In the genomic region with DNA sequence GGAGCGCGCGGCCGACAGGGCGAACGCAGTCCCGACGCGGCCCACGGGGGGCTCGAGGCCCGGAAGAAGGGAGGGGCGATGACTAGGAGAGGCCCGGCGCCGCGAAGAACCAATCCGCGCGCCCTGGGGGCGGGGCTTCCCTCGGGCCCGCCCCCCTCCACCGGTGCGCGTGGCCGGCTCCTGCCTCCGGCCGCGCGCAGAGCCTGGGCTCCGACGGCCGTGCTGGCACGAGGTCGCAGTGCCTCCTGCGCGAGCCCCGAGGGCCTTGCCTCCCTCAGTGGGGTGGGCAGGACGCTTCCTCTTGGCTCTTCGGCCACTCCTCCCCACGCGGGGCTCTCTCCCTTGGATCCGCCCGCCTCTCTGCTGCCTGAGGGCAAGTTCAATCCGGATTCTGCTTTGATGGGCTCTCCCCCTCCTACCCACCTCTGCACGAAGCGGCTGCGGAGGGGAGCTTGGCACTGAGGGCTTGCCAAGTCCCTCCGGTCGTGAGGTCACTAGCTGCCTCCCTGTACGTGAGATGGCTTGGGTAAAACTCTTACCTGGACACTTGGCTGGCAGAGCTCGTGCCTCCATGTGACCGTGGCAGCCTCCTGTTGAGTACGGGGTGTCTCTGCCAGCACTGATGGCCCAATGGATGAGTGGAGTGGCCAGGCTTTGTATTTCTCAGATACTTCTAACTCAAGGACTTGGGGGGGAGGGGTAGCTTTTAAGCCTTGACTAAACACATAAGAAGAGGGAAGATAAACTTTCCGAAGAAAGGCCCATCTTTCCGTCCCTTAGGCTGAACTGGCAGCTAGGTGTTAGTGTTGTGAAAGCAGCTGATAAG, we compare ENCODE assay signal across 7 mouse cellular contexts. TPM values are rescaled to one million over a fixed set of nuclear protein-coding genes. Genes with fewer than 3 reads are reported as not detected.
DNase-seq lines count a peak whose midpoint lies in the region; ATAC-seq and TF ChIP-seq lines count a peak whose summit lies in the region.

Gene Btg3, minus strand, starts transcription at position 448 of the 826 bp plus-strand sequence.

- no peaks in the 10 kb centered on the region for H3K27me3 ChIP-seq in embryonic facial prominence, embryonic 13.5 days
- no peaks in the 10 kb centered on the region for H3K27me3 ChIP-seq in kidney, adult 2 months (replicated peaks; ENCODE audit: control insufficient read depth, insufficient read depth, low read length)
- no peaks in the 10 kb centered on the region for H3K27me3 ChIP-seq in limb, embryonic 12.5 days
- no peaks in the 10 kb centered on the region for H3K27me3 ChIP-seq in midbrain, embryonic 15.5 days (replicated peaks)
- H3K27me3 ChIP-seq in spleen, adult 2 months (ENCODE audit: control insufficient read depth, insufficient read depth, low read length) = no peaks in the 10 kb centered on the region

- no peak for TF ChIP-seq CTCF in kidney, adult 2 months (conservative IDR thresholded peaks at IDR 0.05; ENCODE audit: insufficient read depth, insufficient read length, low read depth, low read length)
- no peak for TF ChIP-seq CTCF in spleen, adult 2 months (IDR thresholded peaks at IDR 0.05; ENCODE audit: extremely low read depth, insufficient read depth, insufficient read length, insufficient replicate concordance)

- H3K36me3 ChIP-seq in embryonic facial prominence, embryonic 13.5 days = peaks cover 11% of the 10 kb centered on the region
- no peaks in the 10 kb centered on the region for H3K36me3 ChIP-seq in kidney, adult 2 months (ENCODE audit: control insufficient read depth, insufficient read depth, low read length)
- peaks cover 10% of the 10 kb centered on the region for H3K36me3 ChIP-seq in limb, embryonic 12.5 days
- H3K36me3 ChIP-seq in midbrain, embryonic 15.5 days (replicated peaks) = no peaks in the 10 kb centered on the region
- peaks cover 2% of the 10 kb centered on the region; the same call in 1 of the 2 replicates for H3K36me3 ChIP-seq in spleen, adult 2 months (ENCODE audit: control insufficient read depth, insufficient read depth, low read length)

- H3K4me2 ChIP-seq in embryonic facial prominence, embryonic 13.5 days = peak within 1 kb of the TSS; percentile 73
- H3K4me2 ChIP-seq in limb, embryonic 12.5 days = peak within 1 kb of the TSS; percentile 55
- peak within 1 kb of the TSS; percentile 60 for H3K4me2 ChIP-seq in midbrain, embryonic 15.5 days

- peak within 1 kb of the TSS; percentile 82 for H3K27ac ChIP-seq in embryonic facial prominence, embryonic 13.5 days
- no peak within 1 kb of the TSS for H3K27ac ChIP-seq in kidney, adult 2 months (ENCODE audit: insufficient read depth, low read depth, low read length)
- peak within 1 kb of the TSS; percentile 84 for H3K27ac ChIP-seq in limb, embryonic 12.5 days
- H3K27ac ChIP-seq in midbrain, embryonic 15.5 days = peak within 1 kb of the TSS; percentile 52
- peak within 1 kb of the TSS; percentile 60 for H3K27ac ChIP-seq in spleen, adult 2 months (ENCODE audit: insufficient read depth, low read length)

- H3K4me1 ChIP-seq in embryonic facial prominence, embryonic 13.5 days = peaks cover 13% of the 10 kb centered on the region
- no peaks in the 10 kb centered on the region; the same call in 1 of the 2 replicates for H3K4me1 ChIP-seq in kidney, adult 2 months (ENCODE audit: control insufficient read depth, insufficient read depth, low read length)
- H3K4me1 ChIP-seq in limb, embryonic 12.5 days (replicated peaks) = peaks cover 11% of the 10 kb centered on the region; the same call in 1 of the 2 replicates
- H3K4me1 ChIP-seq in midbrain, embryonic 15.5 days = peaks cover 7% of the 10 kb centered on the region; the same call in 1 of the 2 replicates
- H3K4me1 ChIP-seq in spleen, adult 2 months (ENCODE audit: control insufficient read depth, insufficient read depth, insufficient read length) = peaks cover 6% of the 10 kb centered on the region

- no peaks in the 10 kb centered on the region for H3K9me3 ChIP-seq in embryonic facial prominence, embryonic 13.5 days
- H3K9me3 ChIP-seq in limb, embryonic 12.5 days = no peaks in the 10 kb centered on the region
- no peaks in the 10 kb centered on the region for H3K9me3 ChIP-seq in midbrain, embryonic 15.5 days

- WGBS in embryonic facial prominence, embryonic 13.5 days = 2% methylated on average over 52 of the region's 57 CpGs
- WGBS in kidney, adult 2 months = 4% methylated on average over 57 of the region's 57 CpGs
- WGBS in limb, embryonic 12.5 days = 5% methylated on average over 38 of the region's 57 CpGs
- 2% methylated on average over 57 of the region's 57 CpGs for WGBS in midbrain, embryonic 15.5 days
- WGBS in spleen, adult 2 months = 8% methylated on average over 47 of the region's 57 CpGs

- ATAC-seq in embryonic facial prominence, embryonic 13.5 days (ENCODE audit: insufficient number of reproducible peaks, insufficient read depth, low FRiP score, low TSS enrichment, low read depth) = peak; percentile 94
- ATAC-seq in limb, embryonic 12.5 days (ENCODE audit: insufficient number of reproducible peaks, insufficient read depth, low FRiP score, low TSS enrichment, low read depth) = peak; percentile 96
- peak; percentile 97 for ATAC-seq in midbrain, embryonic 15.5 days (replicated peaks)

- peak; percentile 15 for TF ChIP-seq POLR2A in kidney, adult 2 months (IDR thresholded peaks at IDR 0.05; ENCODE audit: low read depth, low read length)
- 0 out of 2 replicates have a peak, but pooled peaks have one; percentile 1 for TF ChIP-seq POLR2A in spleen, adult 2 months (IDR thresholded peaks at IDR 0.05; ENCODE audit: low read depth, low read length)

- peak; percentile 92 to 95 for DNase-seq in adrenal gland, postnatal 36 days
- peak; percentile 84 to 93 for DNase-seq in heart, adult 18-20 months
- DNase-seq in kidney, adult 2 months = peak; percentile 92
- peak; percentile 80 to 83 for DNase-seq in spleen, adult 2 months (ENCODE audit: low read depth in 1 of 2, low spot score in 2 of 2)

- peak within 1 kb of the TSS; percentile 97 for H3K9ac ChIP-seq in embryonic facial prominence, embryonic 13.5 days
- H3K9ac ChIP-seq in limb, embryonic 12.5 days (replicated peaks) = peak within 1 kb of the TSS; percentile 97
- peak within 1 kb of the TSS; percentile 66 for H3K9ac ChIP-seq in midbrain, embryonic 15.5 days

- H3K4me3 ChIP-seq in embryonic facial prominence, embryonic 13.5 days = peak within 1 kb of the TSS; percentile 91
- H3K4me3 ChIP-seq in kidney, adult 2 months (ENCODE audit: insufficient read depth, low read depth, low read length) = peak within 1 kb of the TSS; percentile 89
- peak within 1 kb of the TSS; percentile 86 for H3K4me3 ChIP-seq in limb, embryonic 12.5 days (replicated peaks)
- H3K4me3 ChIP-seq in midbrain, embryonic 15.5 days = peak within 1 kb of the TSS; percentile 82
- peak within 1 kb of the TSS; percentile 90 for H3K4me3 ChIP-seq in spleen, adult 2 months (ENCODE audit: extremely low read depth, insufficient read depth, insufficient read length)

RNA-seq across cellular contexts. Expression of gene Btg3, which starts in this region (rescaled TPM):
- 10 to 100 TPM; 40.5 to 41.1 TPM for total RNA-seq in adrenal gland, postnatal 36 days (2021)
- 39.6 and 48.8 TPM in 2 replicates for polyA plus RNA-seq in embryonic facial prominence, embryonic 13.5 days (2015; fragmentation: Nextera tagmentation; extraction: Ambion mirVana)
- total RNA-seq in heart, adult 18-20 months (2021) = 1 to 10 TPM; 6.0 to 7.0 TPM
- polyA plus RNA-seq in kidney, adult 2 months (2012; rRNA removed) = 3.1 and 3.6 TPM in 2 replicates
- polyA plus RNA-seq in limb, embryonic 12.5 days (2016; fragmentation: Nextera tagmentation; extraction: Ambion mirVana) = 39.0 and 40.2 TPM in 2 replicates
- 17.6 and 18.3 TPM in 2 replicates for polyA plus RNA-seq in midbrain, embryonic 15.5 days (2015; fragmentation: Nextera tagmentation; extraction: Ambion mirVana)
- 1.6 TPM in 2 replicates for polyA plus RNA-seq in spleen, adult 2 months (2012; rRNA removed)

Comparison
In these comparisons a context has a peak if more than half of its experiments do, and no peak if none do; other contexts are left out.
1. RNA of gene Btg3 (total RNA-seq): 40.5 to 41.1 TPM in adrenal gland, postnatal 36 days; 6.0 to 7.0 TPM in heart, adult 18-20 months; every median in the first group is over 4 times any median in the second.
2. Peak in every context shown above with its lines, with median percentiles within 50 percentile points of each other: DNase-seq, ATAC-seq, H3K4me2 ChIP-seq, H3K4me3 ChIP-seq and H3K9ac ChIP-seq.